Mouse (Mus musculus): Measurements from ENCODE around the gene 1110051M20Rik. TPM values are rescaled to one million over a fixed set of nuclear protein-coding genes. Genes with fewer than 3 reads are reported as not detected.

1110051M20Rik gene
- polyA plus RNA-seq, 1 experiment from 2014 or later = 178 TPM

DNA sequence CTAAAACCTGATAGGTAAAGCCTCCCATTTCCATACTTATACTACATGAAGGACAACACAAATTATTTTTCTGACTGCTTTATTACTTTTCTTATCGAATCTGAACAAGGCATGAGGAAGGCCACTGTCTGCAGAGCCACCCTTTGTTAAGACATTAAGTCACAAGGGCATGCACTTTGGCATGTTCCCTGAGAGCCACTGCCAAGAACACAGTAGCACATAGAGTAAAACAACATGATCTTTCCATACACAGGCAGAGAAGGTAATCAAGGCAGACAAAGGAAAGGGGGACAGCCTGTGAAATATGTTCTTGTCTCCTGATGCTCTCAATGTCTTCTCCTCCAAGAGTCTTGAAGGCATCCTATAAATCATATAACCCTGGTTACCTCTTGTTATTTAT is 30.7 kb downstream of the 1110051M20Rik start:
- Histone ChIP-seq H3K4me3 (ENCODE audit: low read depth, low read length) (no peak overlapping the region), H3K4me2 (ENCODE audit: low read length) (no peak overlapping the region), H3K9ac (ENCODE audit: low read depth, low read length) (no peak overlapping the region), H3K4me1 (ENCODE audit: control insufficient read depth, insufficient read depth, low read length) (no peaks in the 10 kb centered on the region), H3K27ac (ENCODE audit: low read length) (no peak overlapping the region), H3K27me3 (ENCODE audit: control insufficient read depth, insufficient read depth, low read depth, low read length) (no peaks in the 10 kb centered on the region), H3K36me3 (ENCODE audit: control insufficient read depth, insufficient read depth, low read length) (no peaks in the 10 kb centered on the region), H3K9me3 (replicated peaks; ENCODE audit: control insufficient read depth, low read length, poor library complexity, severe bottlenecking) (no peaks in the 10 kb centered on the region)
- no peak for ATAC-seq
- WGBS = 87% methylated on average over 1 of the region's 1 CpGs

DNA sequence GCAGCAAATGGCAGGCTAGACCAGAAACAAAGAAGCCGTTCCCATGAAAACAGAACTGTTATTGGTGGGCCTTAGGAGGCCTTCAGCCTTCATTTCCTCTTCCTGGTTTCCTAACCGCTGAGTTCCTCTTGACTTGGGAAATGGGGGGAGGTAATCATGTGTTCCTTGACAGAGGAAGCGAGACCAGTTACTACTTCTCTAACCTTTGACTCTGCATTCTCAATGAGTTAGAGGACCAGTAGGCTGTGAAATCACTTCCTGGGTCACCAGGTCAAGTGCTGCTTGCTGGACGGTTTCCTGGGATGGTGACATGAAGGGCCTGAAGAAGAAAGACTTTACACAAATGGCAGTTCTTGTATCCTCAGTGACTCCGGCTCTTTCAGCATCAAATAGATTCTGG is 32.1 kb downstream of the 1110051M20Rik start:
- Histone ChIP-seq H3K27ac (ENCODE audit: low read length) (no peak overlapping the region), H3K4me2 (ENCODE audit: low read length) (no peak overlapping the region), H3K36me3 (ENCODE audit: control insufficient read depth, insufficient read depth, low read length) (no peaks in the 10 kb centered on the region), H3K9ac (ENCODE audit: low read depth, low read length) (no peak overlapping the region), H3K27me3 (ENCODE audit: control insufficient read depth, insufficient read depth, low read depth, low read length) (no peaks in the 10 kb centered on the region), H3K4me3 (ENCODE audit: low read depth, low read length) (no peak overlapping the region), H3K4me1 (ENCODE audit: control insufficient read depth, insufficient read depth, low read length) (no peaks in the 10 kb centered on the region), H3K9me3 (replicated peaks; ENCODE audit: control insufficient read depth, low read length, poor library complexity, severe bottlenecking) (no peaks in the 10 kb centered on the region)
- ATAC-seq = no peak
- WGBS = 72% methylated on average over 5 of the region's 5 CpGs

DNA sequence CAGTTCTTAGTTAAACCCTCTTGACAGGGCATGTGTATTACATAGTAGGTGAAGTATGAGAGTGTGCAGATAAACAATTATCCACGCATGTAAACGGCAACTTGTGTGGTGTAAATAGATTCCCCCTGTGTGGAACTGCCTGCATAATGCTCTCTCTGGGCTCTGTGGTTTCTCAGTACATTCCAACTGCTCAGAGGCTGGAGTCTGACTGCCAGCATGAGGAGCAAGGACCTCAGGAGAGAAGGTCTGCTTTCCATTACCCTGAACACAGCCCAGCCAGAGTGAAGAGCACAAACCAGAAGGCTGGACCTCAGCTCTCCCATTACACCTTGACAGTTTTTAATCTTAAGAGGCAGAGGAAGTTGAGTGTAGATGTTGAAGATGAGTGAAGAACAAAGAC is 33.0 kb downstream of the 1110051M20Rik start:
- H3K4me1 ChIP-seq (ENCODE audit: control insufficient read depth, insufficient read depth, low read length) = no peaks in the 10 kb centered on the region
- no peak for ATAC-seq
- H3K4me3 ChIP-seq (ENCODE audit: low read depth, low read length) = no peak overlapping the region
- H3K4me2 ChIP-seq (ENCODE audit: low read length) = no peak overlapping the region
- H3K27ac ChIP-seq (ENCODE audit: low read length) = no peak overlapping the region
- H3K9ac ChIP-seq (ENCODE audit: low read depth, low read length) = no peak overlapping the region
- H3K36me3 ChIP-seq (ENCODE audit: control insufficient read depth, insufficient read depth, low read length) = no peaks in the 10 kb centered on the region
- H3K27me3 ChIP-seq (ENCODE audit: control insufficient read depth, insufficient read depth, low read depth, low read length) = no peaks in the 10 kb centered on the region
- 78% methylated on average over 2 of the region's 2 CpGs for WGBS
- no peaks in the 10 kb centered on the region for H3K9me3 ChIP-seq (replicated peaks; ENCODE audit: control insufficient read depth, low read length, poor library complexity, severe bottlenecking)

DNA sequence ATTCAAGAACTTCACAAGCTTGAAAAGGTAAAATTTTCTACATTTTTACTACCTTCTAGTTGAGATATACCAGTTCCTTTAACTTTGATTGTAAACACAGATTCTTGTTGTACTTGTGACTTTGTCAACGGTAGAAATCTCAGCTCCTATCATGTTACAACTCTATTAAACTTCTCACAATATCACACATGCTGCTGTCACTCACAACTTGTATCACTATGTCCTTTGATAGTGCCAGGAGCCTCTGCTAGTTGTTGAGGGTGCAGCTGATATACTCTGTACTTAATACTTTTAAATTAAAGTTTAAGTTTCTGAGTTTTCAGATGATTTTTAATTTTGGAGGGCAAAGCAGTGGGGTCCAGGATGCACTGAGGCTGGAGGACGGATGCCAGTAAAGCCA is 36.5 kb downstream of the 1110051M20Rik start:
- 93% methylated on average over 2 of the region's 2 CpGs for WGBS
- ATAC-seq = no peak

DNA sequence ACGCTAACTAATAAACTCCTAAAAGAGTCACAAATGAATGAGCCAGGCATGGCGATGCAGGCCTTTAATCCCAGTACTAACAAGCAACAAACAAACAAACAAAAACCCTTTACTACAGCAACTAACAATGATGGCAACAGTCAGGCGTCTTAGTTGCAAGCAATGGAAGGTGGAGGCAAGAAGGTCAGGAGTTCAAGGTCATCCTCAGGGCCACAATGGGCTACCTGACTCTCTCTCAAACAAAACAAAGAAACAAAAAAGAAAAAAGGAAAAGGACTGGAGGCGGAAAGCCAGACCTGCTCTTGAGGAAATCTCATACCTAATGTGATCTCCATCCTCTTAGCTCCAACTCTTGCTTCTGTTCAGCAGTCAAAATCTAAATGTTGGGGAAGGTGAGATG is 39.4 kb downstream of the 1110051M20Rik start:
- no peak overlapping the region for H3K9ac ChIP-seq (ENCODE audit: low read depth, low read length)
- H3K4me2 ChIP-seq (ENCODE audit: low read length) = no peak overlapping the region
- 89% methylated on average over 4 of the region's 4 CpGs for WGBS
- H3K27ac ChIP-seq (ENCODE audit: low read length) = no peak overlapping the region
- H3K4me3 ChIP-seq (ENCODE audit: low read depth, low read length) = no peak overlapping the region
- no peaks in the 10 kb centered on the region for H3K36me3 ChIP-seq (ENCODE audit: control insufficient read depth, insufficient read depth, low read length)
- H3K4me1 ChIP-seq (ENCODE audit: control insufficient read depth, insufficient read depth, low read length) = peaks cover 3% of the 10 kb centered on the region; the same call in 1 of the 2 replicates
- no peaks in the 10 kb centered on the region for H3K9me3 ChIP-seq (replicated peaks; ENCODE audit: control insufficient read depth, low read length, poor library complexity, severe bottlenecking)
- no peaks in the 10 kb centered on the region for H3K27me3 ChIP-seq (ENCODE audit: control insufficient read depth, insufficient read depth, low read depth, low read length)
- ATAC-seq = no peak

More for the DNA sequence above, 36.5 kb downstream of the 1110051M20Rik start:
- no peak overlapping the region for H3K4me2 ChIP-seq (ENCODE audit: low read length)
- H3K9me3 ChIP-seq (replicated peaks; ENCODE audit: control insufficient read depth, low read length, poor library complexity, severe bottlenecking) = no peaks in the 10 kb centered on the region
- H3K4me1 ChIP-seq (ENCODE audit: control insufficient read depth, insufficient read depth, low read length) = no peaks in the 10 kb centered on the region
- H3K27me3 ChIP-seq (ENCODE audit: control insufficient read depth, insufficient read depth, low read depth, low read length) = no peaks in the 10 kb centered on the region
- H3K9ac ChIP-seq (ENCODE audit: low read depth, low read length) = no peak overlapping the region
- H3K27ac ChIP-seq (ENCODE audit: low read length) = no peak overlapping the region
- no peaks in the 10 kb centered on the region for H3K36me3 ChIP-seq (ENCODE audit: control insufficient read depth, insufficient read depth, low read length)
- no peak overlapping the region for H3K4me3 ChIP-seq (ENCODE audit: low read depth, low read length)

DNA sequence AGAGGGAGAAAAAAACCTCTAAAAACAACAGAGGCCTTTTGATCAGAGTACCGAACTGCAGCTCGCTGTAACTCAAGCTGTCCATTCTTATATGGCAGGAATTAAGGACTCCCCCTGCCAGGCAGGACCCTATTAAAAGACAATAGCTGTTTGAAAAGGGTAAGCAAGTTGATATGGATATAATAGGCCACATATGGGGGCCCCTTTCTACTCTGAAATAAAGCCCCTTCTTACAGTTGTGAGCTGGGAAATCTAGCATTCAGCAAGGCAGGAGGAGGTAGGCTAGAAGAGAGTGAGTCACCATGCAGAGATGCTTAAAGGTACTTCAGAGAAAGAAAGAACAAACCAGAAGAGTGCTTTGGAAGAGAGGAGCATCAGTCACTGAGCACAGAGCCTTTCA is 44.8 kb downstream of the 1110051M20Rik start:
- no peaks in the 10 kb centered on the region for H3K9me3 ChIP-seq (replicated peaks; ENCODE audit: control insufficient read depth, low read length, poor library complexity, severe bottlenecking)
- H3K4me2 ChIP-seq (ENCODE audit: low read length) = no peak overlapping the region
- WGBS = 11% methylated on average over 2 of the region's 2 CpGs
- H3K9ac ChIP-seq (ENCODE audit: low read depth, low read length) = no peak overlapping the region
- no peaks in the 10 kb centered on the region for H3K27me3 ChIP-seq (ENCODE audit: control insufficient read depth, insufficient read depth, low read depth, low read length)
- H3K36me3 ChIP-seq (ENCODE audit: control insufficient read depth, insufficient read depth, low read length) = no peaks in the 10 kb centered on the region
- ATAC-seq = peak; percentile 69
- H3K4me1 ChIP-seq (ENCODE audit: control insufficient read depth, insufficient read depth, low read length) = peaks cover 16% of the 10 kb centered on the region
- no peak overlapping the region for H3K4me3 ChIP-seq (ENCODE audit: low read depth, low read length)
- H3K27ac ChIP-seq (ENCODE audit: low read length) = peak overlapping the region; percentile 67

DNA sequence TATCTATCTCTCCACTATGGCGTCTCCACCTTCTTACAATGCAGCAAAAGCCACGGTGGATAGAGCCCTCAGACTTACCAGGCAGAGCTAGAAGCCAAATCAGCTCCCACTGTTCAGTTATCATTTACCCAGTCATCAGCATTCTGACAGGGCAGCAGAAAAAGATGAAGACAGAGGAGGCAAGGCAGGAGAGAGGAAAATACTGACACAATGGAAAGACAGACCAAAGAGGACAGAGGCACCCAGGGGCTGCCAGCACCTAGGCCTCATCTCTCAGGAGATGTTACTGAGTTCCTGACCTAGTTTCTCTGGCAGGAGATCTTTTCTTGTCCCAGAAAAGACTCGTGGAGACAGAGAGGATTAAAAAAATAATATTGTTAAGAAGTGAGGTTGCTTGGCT is 45.3 kb downstream of the 1110051M20Rik start:
- Histone ChIP-seq H3K36me3 (ENCODE audit: control insufficient read depth, insufficient read depth, low read length) (no peaks in the 10 kb centered on the region), H3K4me3 (ENCODE audit: low read depth, low read length) (no peak overlapping the region), H3K4me2 (ENCODE audit: low read length) (no peak overlapping the region), H3K4me1 (ENCODE audit: control insufficient read depth, insufficient read depth, low read length) (peaks cover 16% of the 10 kb centered on the region), H3K27me3 (ENCODE audit: control insufficient read depth, insufficient read depth, low read depth, low read length) (no peaks in the 10 kb centered on the region), H3K9ac (ENCODE audit: low read depth, low read length) (no peak overlapping the region), H3K27ac (ENCODE audit: low read length) (peak overlapping the region; percentile 67), H3K9me3 (replicated peaks; ENCODE audit: control insufficient read depth, low read length, poor library complexity, severe bottlenecking) (no peaks in the 10 kb centered on the region)
- ATAC-seq = peak; percentile 65; the same call in 1 of the 2 replicates
- 13% methylated on average over 3 of the region's 3 CpGs for WGBS

DNA sequence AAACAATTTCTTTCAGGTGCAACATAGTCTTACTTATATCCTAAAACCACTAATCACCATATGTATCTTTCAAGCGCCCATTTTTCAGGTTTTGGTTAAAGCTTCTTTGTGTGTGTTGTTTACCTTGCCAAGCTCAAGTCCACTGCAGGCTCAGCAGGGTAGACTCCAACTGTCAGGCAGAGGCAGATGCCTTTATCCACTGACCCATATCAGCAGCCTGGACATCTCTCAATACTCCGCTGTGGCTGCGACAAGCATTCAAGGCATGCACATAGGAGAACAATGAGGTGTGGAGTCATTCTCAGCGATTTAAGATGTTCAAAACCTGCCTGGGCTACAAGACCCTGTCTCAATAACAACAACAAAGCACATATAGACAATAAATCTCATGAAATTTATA is 50.4 kb downstream of the 1110051M20Rik start:
- H3K4me2 ChIP-seq (ENCODE audit: low read length) = no peak overlapping the region
- peaks cover 6% of the 10 kb centered on the region for H3K4me1 ChIP-seq (ENCODE audit: control insufficient read depth, insufficient read depth, low read length)
- no peak overlapping the region for H3K9ac ChIP-seq (ENCODE audit: low read depth, low read length)
- no peaks in the 10 kb centered on the region for H3K36me3 ChIP-seq (ENCODE audit: control insufficient read depth, insufficient read depth, low read length)
- no peaks in the 10 kb centered on the region for H3K9me3 ChIP-seq (replicated peaks; ENCODE audit: control insufficient read depth, low read length, poor library complexity, severe bottlenecking)
- no peak for ATAC-seq
- H3K4me3 ChIP-seq (ENCODE audit: low read depth, low read length) = no peak overlapping the region
- 33% methylated on average over 4 of the region's 4 CpGs for WGBS
- no peak overlapping the region for H3K27ac ChIP-seq (ENCODE audit: low read length)
- no peaks in the 10 kb centered on the region for H3K27me3 ChIP-seq (ENCODE audit: control insufficient read depth, insufficient read depth, low read depth, low read length)

DNA sequence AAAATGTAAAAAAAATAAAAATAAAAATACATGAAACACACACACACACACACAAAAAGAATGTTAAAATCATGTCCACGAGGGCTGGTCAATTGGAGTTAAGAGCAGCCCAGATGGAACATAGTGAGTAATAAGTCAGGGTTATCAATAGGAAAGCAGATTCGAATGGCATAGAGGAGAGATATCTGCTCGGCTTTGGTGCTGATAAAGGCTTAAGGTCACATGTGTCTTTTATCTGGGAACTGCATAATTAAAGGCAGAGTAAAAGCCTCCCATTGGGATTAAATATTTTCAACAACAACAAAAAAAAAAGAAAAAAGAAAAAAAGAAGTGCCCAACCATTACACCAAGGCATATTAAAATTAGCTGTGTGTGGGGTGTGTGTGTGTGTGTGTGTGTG is 55.8 kb downstream of the 1110051M20Rik start:
- H3K9me3 ChIP-seq (replicated peaks; ENCODE audit: control insufficient read depth, low read length, poor library complexity, severe bottlenecking) = no peaks in the 10 kb centered on the region
- no peak overlapping the region for H3K4me2 ChIP-seq (ENCODE audit: low read length)
- H3K4me3 ChIP-seq (ENCODE audit: low read depth, low read length) = no peak overlapping the region
- WGBS = 51% methylated on average over 3 of the region's 3 CpGs
- H3K27ac ChIP-seq (ENCODE audit: low read length) = no peak overlapping the region
- no peaks in the 10 kb centered on the region for H3K27me3 ChIP-seq (ENCODE audit: control insufficient read depth, insufficient read depth, low read depth, low read length)
- H3K36me3 ChIP-seq (ENCODE audit: control insufficient read depth, insufficient read depth, low read length) = no peaks in the 10 kb centered on the region
- ATAC-seq = no peak
- peaks cover 7% of the 10 kb centered on the region for H3K4me1 ChIP-seq (ENCODE audit: control insufficient read depth, insufficient read depth, low read length)
- H3K9ac ChIP-seq (ENCODE audit: low read depth, low read length) = no peak overlapping the region

DNA sequence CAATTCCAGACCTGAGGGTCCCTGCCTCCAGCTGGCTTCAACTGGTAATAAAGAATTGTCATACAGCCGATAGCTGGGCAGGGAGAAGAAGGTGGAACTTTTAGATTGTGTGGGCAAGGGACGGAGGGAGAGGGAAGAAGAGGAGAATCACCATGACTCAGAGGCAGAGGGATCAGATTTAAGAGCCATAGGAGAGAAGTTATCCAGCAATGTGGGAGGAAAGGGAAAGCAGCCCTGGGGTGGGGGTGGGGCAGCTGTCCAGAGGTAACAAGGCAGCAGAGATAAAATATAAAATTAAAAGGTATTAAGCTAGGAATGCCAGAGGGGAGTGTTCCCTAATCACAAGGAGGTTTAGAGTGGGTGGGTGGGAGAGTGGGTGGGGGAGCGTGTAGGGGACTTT is 56.2 kb downstream of the 1110051M20Rik start:
- no peak for ATAC-seq
- no peak overlapping the region for H3K9ac ChIP-seq (ENCODE audit: low read depth, low read length)
- H3K4me1 ChIP-seq (ENCODE audit: control insufficient read depth, insufficient read depth, low read length) = peaks cover 7% of the 10 kb centered on the region
- 43% methylated on average over 3 of the region's 3 CpGs for WGBS
- no peaks in the 10 kb centered on the region for H3K9me3 ChIP-seq (replicated peaks; ENCODE audit: control insufficient read depth, low read length, poor library complexity, severe bottlenecking)
- H3K4me3 ChIP-seq (ENCODE audit: low read depth, low read length) = no peak overlapping the region
- no peak overlapping the region for H3K4me2 ChIP-seq (ENCODE audit: low read length)
- no peaks in the 10 kb centered on the region for H3K27me3 ChIP-seq (ENCODE audit: control insufficient read depth, insufficient read depth, low read depth, low read length)
- H3K27ac ChIP-seq (ENCODE audit: low read length) = no peak overlapping the region
- H3K36me3 ChIP-seq (ENCODE audit: control insufficient read depth, insufficient read depth, low read length) = no peaks in the 10 kb centered on the region

Measured in midbrain, embryonic 16.5 days (tissue).